Mouse (Mus musculus) lung, adult 2 months (tissue): ENCODE results near the gene Unc119b.
A peak's percentile ranks its signal among the peaks of the same experiment; 100 is the strongest.

Source experiments
- CTCF ChIP-seq: fragments of 200-500 bp; IDR thresholded peaks from 2 replicates; pipeline ENCODE4 v1.5.1; 2011; ENCODE audit warnings: mild to moderate bottlenecking, low read length, control low read depth; ENCODE audit not compliant: insufficient read depth
- POLR2A ChIP-seq: fragments of 200-500 bp; IDR thresholded peaks from 2 replicates; pipeline ENCODE4 v1.6.1; 2011; ENCODE audit warnings: low read depth, mild to moderate bottlenecking, control low read depth, low read length, borderline replicate concordance; ENCODE audit errors: extremely low read depth

DNA sequence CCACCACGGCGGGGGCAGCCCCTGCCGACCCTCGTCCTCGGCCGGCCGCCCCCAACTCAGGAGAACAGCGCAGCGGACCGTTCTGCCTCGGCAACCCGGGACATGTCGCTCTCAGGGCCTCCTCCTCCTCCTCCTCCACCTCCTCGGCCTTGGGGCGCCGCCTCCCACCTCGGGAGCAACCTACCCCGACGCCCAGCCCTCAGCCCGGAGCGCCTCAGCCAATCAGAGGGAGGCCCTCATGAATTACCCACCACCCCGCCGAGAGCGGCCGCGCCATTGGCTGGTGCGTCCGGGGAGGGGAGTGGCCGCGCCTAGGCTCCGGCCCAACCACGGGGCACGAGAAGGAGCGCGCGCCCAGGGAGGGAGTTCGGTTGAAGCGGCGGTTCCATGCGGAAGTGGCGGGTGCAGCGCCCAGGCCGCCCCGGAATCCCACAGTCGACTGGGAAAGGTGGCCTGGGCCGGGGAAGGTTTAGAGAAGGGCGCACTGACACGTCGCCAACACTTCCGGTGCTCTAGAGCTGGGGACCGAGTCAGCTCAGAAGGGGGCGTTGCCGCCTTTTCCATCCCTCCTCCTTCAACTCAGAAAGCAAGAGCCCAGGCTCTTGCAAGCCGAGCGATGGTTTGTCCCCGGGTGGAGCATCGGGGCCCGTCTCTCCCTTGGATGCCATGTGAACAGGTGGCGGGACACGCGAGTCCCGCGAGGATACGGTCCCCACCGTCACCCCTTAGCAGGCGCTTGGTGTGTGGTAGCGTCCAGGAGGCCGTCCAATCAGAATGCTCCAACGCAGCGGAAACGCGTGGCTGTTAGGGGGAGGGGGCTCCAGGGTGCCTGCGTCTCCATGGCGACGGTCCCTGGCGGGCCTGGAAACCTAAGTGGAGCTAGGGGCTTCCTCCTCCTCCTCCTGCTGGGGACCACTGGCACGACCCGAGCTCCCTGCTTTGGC lies 23.5 kb upstream of the Unc119b start, which contains the start of gene Mlec:
- TF ChIP-seq POLR2A (peak; percentile 89), CTCF (no peak)
